Mouse (Mus musculus): Measurements from ENCODE around the gene Nudcd3. TPM values are rescaled to one million over a fixed set of nuclear protein-coding genes. Genes with fewer than 3 reads are reported as not detected.

Gene Nudcd3
- total RNA-seq, 4 experiments from 2014 or later, result 69.6 to 92.4 (median 82.8) TPM

DNA sequence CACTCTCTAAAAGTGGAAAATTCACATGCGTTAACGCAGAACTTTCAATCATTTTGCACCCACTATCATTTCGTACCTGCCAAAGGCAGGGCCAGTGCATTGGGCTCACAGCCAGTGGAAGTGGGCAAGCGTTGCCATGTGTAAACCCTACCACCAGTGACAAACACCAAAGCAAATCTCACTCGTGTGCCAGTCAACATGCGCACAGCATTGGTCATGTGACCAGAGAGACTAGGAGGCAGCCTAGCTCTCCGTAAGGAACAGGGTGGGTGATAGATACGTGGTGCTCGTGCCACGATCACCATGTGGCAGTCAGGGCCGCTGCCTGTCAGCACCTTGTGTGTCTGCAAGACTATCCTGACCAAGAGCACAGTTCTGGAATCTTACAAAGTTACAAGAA lies 137.9 kb downstream of the Nudcd3 start:
- DNase-seq, result no peak

DNA sequence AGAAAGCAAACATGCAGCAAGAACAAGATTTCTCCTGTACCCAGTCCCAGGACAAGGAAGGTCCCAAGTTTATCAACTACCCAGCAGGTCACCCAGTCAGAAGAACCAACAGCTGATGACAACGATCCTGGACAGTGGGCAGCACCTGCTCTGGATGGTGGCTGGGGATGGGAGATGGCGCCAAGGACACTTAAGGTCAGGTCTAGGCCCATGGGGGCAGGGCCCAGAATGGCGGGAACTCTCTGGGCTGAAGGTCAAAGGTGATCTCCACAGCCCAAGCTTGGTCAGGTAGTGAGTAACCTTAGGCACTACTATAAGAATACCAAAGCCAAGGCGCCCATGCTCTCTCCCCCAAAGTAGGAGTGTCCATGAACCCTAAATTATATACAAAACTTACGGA lies 138.3 kb downstream of the Nudcd3 start:
- no peak for DNase-seq

DNA sequence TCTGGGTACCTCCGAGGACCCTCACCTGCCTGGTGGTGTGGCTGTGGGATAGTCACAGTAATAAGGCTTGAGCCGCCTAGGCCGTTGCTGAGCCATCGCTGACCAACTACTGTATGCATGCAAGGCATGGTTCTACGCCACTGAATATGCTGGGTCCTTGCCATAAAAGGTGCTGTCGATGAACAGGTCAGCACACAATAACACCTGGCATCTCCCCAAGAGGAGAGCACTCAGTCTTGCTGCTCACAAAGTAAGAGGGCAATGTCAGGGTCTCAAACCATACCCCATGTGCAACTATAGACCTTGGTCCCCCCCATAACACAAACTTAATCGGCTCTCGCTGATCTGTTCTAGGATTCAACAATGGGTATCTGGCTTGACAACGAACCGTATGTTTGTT lies 141.1 kb downstream of the Nudcd3 start:
- DNase-seq, result no peak

Other genes starting within 250 kb of the Nudcd3 start
- gene Ykt6, start 244.7 kb downstream of the Nudcd3 start, total RNA-seq (2022), result 10 to 100 TPM; 73.5 to 98.2 (median 85.7) TPM
- 10 to 100 TPM; 13.2 to 25.8 (median 20.0) TPM for gene Camk2b, start 134.1 kb downstream of the Nudcd3 start, total RNA-seq (2022)
- under 1 TPM in 2 of 4 experiments, not detected in 2; 0.17 to 0.30 TPM for gene A730071L15Rik, start 386 bp downstream of the Nudcd3 start, total RNA-seq (2022)
- gene Npc1l1, start 29.7 kb upstream of the Nudcd3 start, total RNA-seq (2022), result under 1 TPM in 2 of 4 experiments, not detected in 2; 0.13 to 0.15 TPM
- 10 to 100 TPM; 55.2 to 69.7 (median 60.3) TPM for gene Ddx56, start 67.4 kb upstream of the Nudcd3 start, total RNA-seq (2022)
- 100 to 1,000 TPM; 116 to 136 (median 128) TPM for gene Tmed4, start 74.5 kb upstream of the Nudcd3 start, total RNA-seq (2022)
- 100 to 1,000 TPM; 373 to 593 (median 476) TPM for gene Ogdh, start 91.2 kb upstream of the Nudcd3 start, total RNA-seq (2022)
- 10 to 100 TPM; 51.9 to 66.8 (median 59.9) TPM for gene Zmiz2, start 188.7 kb upstream of the Nudcd3 start, total RNA-seq (2022)
- gene Ppia, start 215.0 kb upstream of the Nudcd3 start, total RNA-seq (2022), result 1,000 to 10,000 TPM; 1,457 to 1,759 (median 1,529) TPM
- gene H2afv, start 244.0 kb upstream of the Nudcd3 start, total RNA-seq (2022), result 10 to 100 TPM; 68.9 to 84.3 (median 80.5) TPM